Mouse (Mus musculus) megakaryocyte, embryonic 14.5 days (primary cell): ENCODE data around the gene Mob3b. TPM values are rescaled to one million over a fixed set of nuclear protein-coding genes. Genes with fewer than 3 reads are reported as not detected.

Experiments
- H3K27me3 ChIP-seq: replicated peaks from 2 replicates; pipeline ENCODE3; 2012; ENCODE audit warnings: inconsistent platforms
- H3K36me3 ChIP-seq: replicated peaks from 2 replicates; pipeline ENCODE3; 2012; ENCODE audit warnings: low read length, inconsistent platforms, mixed read lengths
- H3K4me1 ChIP-seq: 2 replicates; pipeline ENCODE4 v1.6.1; 2012; ENCODE audit warnings: inconsistent platforms
- H3K4me3 ChIP-seq: replicated peaks from 2 replicates; pipeline ENCODE3; 2012; ENCODE audit warnings: moderate library complexity, mild to moderate bottlenecking, inconsistent platforms
- H3K9me3 ChIP-seq: 2 replicates; pipeline ENCODE4 v1.6.1; 2012; ENCODE audit warnings: inconsistent platforms
- FLI1 ChIP-seq: IDR thresholded peaks from 2 replicates; pipeline ENCODE4 v1.6.1; 2012; ENCODE audit warnings: low read length, inconsistent platforms, mixed read lengths
- GATA1 ChIP-seq: IDR thresholded peaks from 3 replicates; pipeline ENCODE4 v1.6.1; 2012; ENCODE audit warnings: mixed read lengths, low read length, inconsistent platforms, borderline replicate concordance
- polyA plus RNA-seq: library from polyadenylated mRNA; stranded (reverse); fragments of >175 nt; gene quantifications from 2 replicates; pipeline ENCODE4 v1.2.3, GENCODE M21; 2012; ENCODE audit warnings: low replicate concordance; ENCODE audit not compliant: insufficient read depth

Mob3b gene
- polyA plus RNA-seq, 1 experiment: 0.34 TPM

DNA sequence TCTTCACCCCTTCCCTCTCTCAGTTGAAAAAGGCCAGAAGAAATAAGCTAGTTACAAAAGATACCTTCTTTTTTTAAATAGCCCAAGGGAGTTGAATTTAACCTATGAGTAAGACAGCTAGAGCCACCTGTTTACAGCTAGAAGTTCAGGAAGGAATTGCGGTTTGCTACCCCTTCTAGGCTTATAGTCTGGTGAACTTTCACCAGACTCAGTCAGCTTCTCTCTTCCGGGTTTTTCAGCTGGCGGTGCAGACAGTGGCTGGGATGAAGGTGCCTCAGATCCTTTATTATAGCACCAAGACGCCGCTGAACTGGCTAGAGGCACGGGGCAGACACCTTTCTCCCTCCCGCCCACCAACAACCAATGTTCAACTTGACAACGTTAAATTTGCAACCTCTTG lies 152.8 kb downstream of the Mob3b start:
- TF ChIP-seq FLI1 (no peak), GATA1 (no peak)
- H3K27me3 ChIP-seq: no peaks in the 10 kb centered on the region
- H3K4me3 ChIP-seq: no peak overlapping the region
- H3K36me3 ChIP-seq: no peaks in the 10 kb centered on the region
- no peaks in the 10 kb centered on the region for H3K4me1 ChIP-seq
- no peaks in the 10 kb centered on the region for H3K9me3 ChIP-seq

DNA sequence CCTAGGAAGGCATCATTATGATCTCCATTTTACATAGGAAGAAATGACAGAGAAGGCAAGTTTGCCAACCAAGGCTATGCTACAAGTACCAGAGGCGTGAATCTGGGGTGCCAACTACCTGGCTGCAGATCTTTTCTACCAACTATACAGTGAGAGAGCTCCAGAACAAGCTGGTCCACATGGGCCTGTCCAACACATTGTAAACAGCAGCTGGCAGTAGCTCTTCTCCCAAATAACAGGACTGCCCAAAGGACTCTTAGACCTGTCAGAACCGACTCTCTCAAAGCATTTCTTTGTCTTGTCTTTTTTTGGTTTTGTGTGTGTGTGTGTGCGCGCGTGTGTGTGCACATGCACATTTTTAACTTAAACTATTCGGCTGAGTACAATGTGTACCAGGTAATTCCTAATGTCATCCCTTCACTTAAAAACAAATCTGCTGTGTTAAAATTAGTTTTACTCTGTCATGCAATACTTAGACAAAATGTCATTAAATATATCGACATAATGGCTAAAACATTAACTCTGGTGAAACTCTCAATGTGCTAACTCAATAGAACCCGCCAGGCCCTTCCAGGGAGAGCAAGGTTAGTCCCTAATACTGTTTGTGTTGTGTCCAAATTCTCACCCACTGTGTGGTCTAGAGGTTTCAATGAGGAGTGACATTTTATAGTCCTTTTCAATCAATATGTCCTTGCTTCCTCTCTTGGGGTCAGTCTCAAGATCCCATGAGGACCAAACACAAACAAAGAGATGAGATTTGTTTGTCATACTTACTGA lies 153.5 kb downstream of the Mob3b start:
- H3K4me3 ChIP-seq: no peak overlapping the region
- H3K9me3 ChIP-seq: no peaks in the 10 kb centered on the region
- TF ChIP-seq GATA1 (no peak), FLI1 (no peak)
- H3K27me3 ChIP-seq: no peaks in the 10 kb centered on the region
- H3K36me3 ChIP-seq: no peaks in the 10 kb centered on the region
- H3K4me1 ChIP-seq: no peaks in the 10 kb centered on the region

DNA sequence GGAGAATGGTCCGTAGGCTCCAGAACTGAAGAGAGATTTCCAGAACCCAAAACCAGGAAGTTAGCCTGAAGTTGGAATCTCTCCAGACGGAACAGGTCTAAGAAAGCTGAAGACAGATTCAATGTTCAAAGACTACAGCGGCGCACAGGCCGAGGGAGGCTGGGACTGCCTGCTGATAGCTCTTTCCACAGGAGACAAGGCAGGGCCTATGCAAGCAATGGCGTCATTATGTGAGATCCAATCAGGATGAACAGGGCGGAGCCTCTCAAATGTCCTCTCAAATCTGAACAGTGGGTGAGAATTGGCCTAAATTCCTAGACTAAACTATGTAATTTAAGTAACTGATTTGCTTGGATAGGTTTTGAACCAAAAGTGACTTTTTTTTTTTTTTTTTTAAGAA lies 160.7 kb downstream of the Mob3b start:
- H3K36me3 ChIP-seq: no peaks in the 10 kb centered on the region
- H3K27me3 ChIP-seq: no peaks in the 10 kb centered on the region
- TF ChIP-seq GATA1: no peak
- no peak for TF ChIP-seq FLI1
- H3K9me3 ChIP-seq: 0 out of 2 replicates have a peak, but pooled peaks cover 4% of the 10 kb centered on the region
- H3K4me3 ChIP-seq: no peak overlapping the region
- no peaks in the 10 kb centered on the region for H3K4me1 ChIP-seq

DNA sequence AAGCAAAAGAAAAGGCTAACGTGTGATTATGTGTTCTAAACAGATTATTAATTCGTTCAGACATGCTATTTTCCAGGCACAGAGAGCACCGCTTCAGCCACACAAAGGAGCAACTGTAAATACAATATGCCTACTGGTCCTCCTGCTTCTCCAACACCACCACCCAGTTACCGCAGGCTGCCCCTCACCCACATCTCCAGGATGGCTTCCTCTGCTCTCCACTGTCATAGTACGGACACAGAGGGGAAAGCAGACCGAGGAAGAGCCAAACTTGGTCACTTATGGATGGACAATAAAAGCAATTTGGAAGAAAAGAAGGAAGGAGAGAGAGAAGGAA lies 163.7 kb downstream of the Mob3b start:
- Histone ChIP-seq H3K4me1 (no peaks in the 10 kb centered on the region), H3K27me3 (no peaks in the 10 kb centered on the region), H3K4me3 (no peak overlapping the region), H3K9me3 (0 out of 2 replicates have a peak, but pooled peaks cover 4% of the 10 kb centered on the region), H3K36me3 (no peaks in the 10 kb centered on the region)
- TF ChIP-seq FLI1: no peak
- TF ChIP-seq GATA1: no peak

DNA sequence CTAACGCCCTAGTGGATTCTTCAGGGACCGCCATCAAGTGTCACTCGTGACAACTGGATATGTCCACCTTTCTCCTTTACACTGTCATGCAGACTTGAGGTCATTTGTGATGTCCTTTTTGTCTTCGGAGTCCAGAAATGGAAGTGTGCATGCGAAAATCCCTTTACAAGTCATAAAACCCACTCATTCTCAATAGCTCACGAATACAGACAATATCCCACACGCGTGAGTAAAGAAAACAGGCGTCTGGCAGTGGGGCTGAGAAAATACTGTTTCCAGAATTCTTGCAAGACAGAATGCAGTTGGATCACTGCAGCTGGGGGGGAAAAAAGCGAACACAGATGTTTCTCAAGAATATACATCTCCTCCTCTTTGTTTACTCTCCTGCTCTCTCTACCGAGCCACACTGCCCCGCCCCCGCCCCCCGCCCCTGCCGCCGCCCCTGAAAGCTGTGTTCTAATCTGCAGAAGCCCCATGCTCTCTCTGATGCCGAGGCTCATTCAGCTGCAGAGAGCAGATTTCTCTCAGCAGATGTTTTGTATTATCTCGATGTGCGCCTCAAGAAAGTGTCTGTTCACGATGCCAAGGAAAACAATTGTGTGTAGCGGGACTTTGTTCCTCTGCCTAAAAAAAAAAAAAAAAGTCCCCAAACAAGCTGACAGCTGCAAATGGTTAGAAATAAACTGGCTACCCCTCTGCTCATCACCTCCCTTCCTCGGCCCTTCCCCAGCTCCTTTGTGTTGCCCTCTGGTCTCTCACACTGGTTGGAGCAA lies 164.2 kb downstream of the Mob3b start:
- 0 out of 2 replicates have a peak, but pooled peaks cover 4% of the 10 kb centered on the region for H3K9me3 ChIP-seq
- no peaks in the 10 kb centered on the region for H3K27me3 ChIP-seq
- no peaks in the 10 kb centered on the region for H3K36me3 ChIP-seq
- H3K4me1 ChIP-seq: no peaks in the 10 kb centered on the region
- H3K4me3 ChIP-seq: no peak overlapping the region
- no peak for TF ChIP-seq GATA1
- TF ChIP-seq FLI1: no peak

DNA sequence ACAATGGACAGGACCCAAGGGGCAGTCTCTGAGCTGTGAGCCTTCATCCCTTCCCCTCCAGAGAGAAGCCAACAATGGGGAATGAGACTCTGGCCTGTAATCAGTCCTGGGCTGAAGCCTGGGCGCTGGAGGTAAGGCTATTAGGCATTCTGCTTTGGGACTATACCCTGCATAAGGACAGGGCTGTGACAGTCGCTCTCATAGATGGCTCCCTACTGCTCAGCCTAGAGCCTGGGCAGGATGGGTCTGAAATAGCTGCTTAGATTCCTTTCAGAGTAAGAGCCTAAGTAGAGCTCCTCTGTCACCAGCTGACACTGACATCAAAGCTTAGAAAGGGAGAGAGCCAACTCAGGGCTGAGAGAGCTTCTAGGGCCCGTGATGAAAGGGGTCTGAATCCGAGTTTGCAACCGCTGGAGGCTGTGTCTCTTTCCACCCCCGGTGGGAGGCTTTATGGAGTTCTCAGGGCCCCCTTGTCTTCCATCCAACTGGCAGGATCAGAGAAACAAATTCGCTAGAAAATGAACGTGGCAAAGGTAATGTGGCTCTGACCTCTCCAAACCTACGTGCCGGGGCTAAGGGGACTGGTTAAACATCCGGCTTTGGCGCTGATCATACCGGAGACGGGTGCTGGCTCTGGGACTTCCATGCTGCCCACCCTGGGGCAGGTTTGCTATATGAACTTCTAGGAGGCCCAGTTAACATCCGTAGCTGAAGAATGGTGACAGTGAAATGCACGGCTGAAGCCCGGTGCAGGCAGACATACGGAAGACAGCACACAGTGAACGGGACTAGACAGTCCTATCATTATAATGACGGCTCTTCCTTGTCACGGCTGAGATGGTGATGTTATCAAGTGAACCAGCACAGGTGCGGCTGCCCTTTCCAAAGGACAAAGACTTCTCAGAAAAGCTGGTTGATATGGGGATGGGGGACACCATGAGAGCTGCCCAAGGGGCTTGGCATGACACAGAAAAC lies 165.1 kb downstream of the Mob3b start:
- no peak for TF ChIP-seq FLI1
- TF ChIP-seq GATA1: no peak
- H3K27me3 ChIP-seq: no peaks in the 10 kb centered on the region
- no peak overlapping the region for H3K4me3 ChIP-seq
- no peaks in the 10 kb centered on the region for H3K4me1 ChIP-seq
- H3K9me3 ChIP-seq: 0 out of 2 replicates have a peak, but pooled peaks cover 4% of the 10 kb centered on the region
- no peaks in the 10 kb centered on the region for H3K36me3 ChIP-seq

DNA sequence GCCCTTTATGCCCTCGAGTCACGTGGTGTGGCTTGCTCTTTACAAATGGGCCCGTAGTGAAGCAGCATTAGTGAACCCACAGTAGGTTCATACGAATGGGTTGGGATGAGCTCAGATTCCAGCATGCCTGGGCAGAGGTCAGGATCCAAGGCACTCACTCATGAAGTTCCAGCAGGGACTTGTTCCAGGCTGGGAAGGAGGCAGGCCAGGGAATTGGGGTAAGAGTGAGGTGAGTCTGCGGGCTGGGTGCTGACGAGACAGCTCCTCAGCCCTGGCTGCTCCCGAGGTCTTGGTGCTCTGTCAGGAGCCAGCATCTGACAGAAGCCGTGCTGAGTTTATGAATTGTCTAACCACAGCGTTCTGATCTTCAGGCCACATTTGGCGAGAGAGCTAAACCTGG lies 166.2 kb downstream of the Mob3b start:
- TF ChIP-seq FLI1: no peak
- no peak for TF ChIP-seq GATA1
- Histone ChIP-seq H3K36me3 (no peaks in the 10 kb centered on the region), H3K4me1 (no peaks in the 10 kb centered on the region), H3K9me3 (no peaks in the 10 kb centered on the region), H3K27me3 (no peaks in the 10 kb centered on the region), H3K4me3 (no peak overlapping the region)

DNA sequence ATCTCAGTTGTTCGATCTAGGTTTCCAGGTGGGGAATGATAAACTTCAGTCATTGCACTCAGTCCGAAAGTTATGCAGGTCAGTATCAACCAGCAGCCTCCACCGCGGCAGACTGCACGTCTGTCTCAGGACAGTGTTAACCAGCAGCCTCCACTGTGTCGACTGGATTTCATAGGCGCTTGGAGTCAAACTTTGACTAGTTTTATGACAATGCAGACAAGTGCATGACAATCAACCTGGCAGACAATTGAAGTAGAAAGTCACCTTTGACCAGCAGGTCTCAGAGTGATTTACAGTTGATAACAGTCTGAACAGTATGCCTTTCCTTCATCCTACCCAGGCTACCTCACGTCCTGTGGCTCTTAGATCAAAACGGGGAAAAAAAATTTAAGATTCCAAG lies 166.6 kb downstream of the Mob3b start:
- Histone ChIP-seq H3K27me3 (no peaks in the 10 kb centered on the region), H3K9me3 (no peaks in the 10 kb centered on the region), H3K4me3 (no peak overlapping the region), H3K4me1 (no peaks in the 10 kb centered on the region), H3K36me3 (no peaks in the 10 kb centered on the region)
- TF ChIP-seq GATA1 (no peak), FLI1 (no peak)

DNA sequence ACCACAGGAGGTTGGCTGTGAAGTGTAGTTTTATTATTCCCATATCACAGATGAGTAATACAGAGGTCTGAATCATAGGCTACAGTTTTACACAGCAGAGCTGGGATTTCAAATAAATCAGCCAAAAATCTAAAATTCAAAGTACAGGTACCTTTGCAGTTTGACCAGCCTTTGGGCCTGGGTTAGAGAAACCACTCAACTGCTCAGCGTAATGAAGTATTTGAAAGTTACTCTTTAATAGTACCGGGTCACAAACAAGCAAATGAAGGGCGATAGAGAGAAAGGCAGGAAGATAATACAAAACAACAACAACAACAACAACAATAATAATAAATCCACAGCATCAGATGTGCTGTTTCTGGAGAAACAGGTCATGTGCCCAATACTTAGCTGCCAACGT lies 169.7 kb downstream of the Mob3b start:
- TF ChIP-seq GATA1: no peak
- TF ChIP-seq FLI1: no peak

More for the DNA sequence above, 169.7 kb downstream of the Mob3b start:
- Histone ChIP-seq H3K4me3 (no peak overlapping the region), H3K4me1 (no peaks in the 10 kb centered on the region), H3K27me3 (no peaks in the 10 kb centered on the region), H3K36me3 (no peaks in the 10 kb centered on the region), H3K9me3 (no peaks in the 10 kb centered on the region)
